7 mouse cellular contexts compared by ENCODE assay signal in genomic region chr3:96261623-96262022, GRCm38 (mm10). TPM values are rescaled to one million over a fixed set of nuclear protein-coding genes. Genes with fewer than 3 reads are reported as not detected.
DNase-seq lines count a peak whose midpoint lies in the region; ATAC-seq and TF ChIP-seq lines count a peak whose summit lies in the region.

No protein-coding gene starts in this region.

- ATAC-seq in neural tube, embryonic 11.5 days (ENCODE audit: insufficient read depth, low FRiP score, low TSS enrichment): no peak
- no peak for ATAC-seq in embryonic facial prominence, embryonic 15.5 days (ENCODE audit: insufficient number of reproducible peaks, low FRiP score, low TSS enrichment, low read depth)
- no peak for ATAC-seq in limb, embryonic 15.5 days (ENCODE audit: insufficient number of reproducible peaks, low FRiP score, low TSS enrichment, low read depth)
- no peak for ATAC-seq in stomach, postnatal 0 days (ENCODE audit: low FRiP score, low TSS enrichment)

- TF ChIP-seq EP300 in stomach, postnatal 0 days (optimal IDR thresholded peaks at IDR 0.05): no peak

- peak; percentile 34 for TF ChIP-seq CTCF in stomach, postnatal 0 days (IDR thresholded peaks at IDR 0.05; ENCODE audit: low read depth)

- H3K4me1 ChIP-seq in neural tube, embryonic 11.5 days (ENCODE audit: control insufficient read depth, insufficient read depth, low read length): peaks cover 13% of the 10 kb centered on the region; the same call in 1 of the 2 replicates
- peaks cover 21% of the 10 kb centered on the region for H3K4me1 ChIP-seq in embryonic facial prominence, embryonic 15.5 days
- peaks cover 23% of the 10 kb centered on the region for H3K4me1 ChIP-seq in limb, embryonic 15.5 days
- 0 out of 2 replicates have a peak, but pooled peaks cover 2% of the 10 kb centered on the region for H3K4me1 ChIP-seq in stomach, postnatal 0 days (replicated peaks; ENCODE audit: control insufficient read depth, insufficient read depth)

- H3K4me2 ChIP-seq in neural tube, embryonic 11.5 days (ENCODE audit: low read depth): peak overlapping the region; percentile 83
- H3K4me2 ChIP-seq in embryonic facial prominence, embryonic 15.5 days (replicated peaks): peak overlapping the region; percentile 65
- H3K4me2 ChIP-seq in limb, embryonic 15.5 days: peak overlapping the region; percentile 69
- peak overlapping the region; percentile 65 for H3K4me2 ChIP-seq in stomach, postnatal 0 days (replicated peaks; ENCODE audit: low read depth)

- no peak for DNase-seq in neural tube, embryonic 11.5 days (ENCODE audit: low spot score)
- DNase-seq in neural tube, embryonic 10.5 days (ENCODE audit: extremely low spot score, low spot score): no peak
- no peak for DNase-seq in stomach, postnatal 0 days (ENCODE audit: low spot score)
- DNase-seq in right cerebral cortex, postnatal 4 days: no peak
- no peak for DNase-seq in gastrocnemius, postnatal 10 days

- peak overlapping the region; percentile 82 for H3K9ac ChIP-seq in neural tube, embryonic 11.5 days (ENCODE audit: low read length)
- H3K9ac ChIP-seq in embryonic facial prominence, embryonic 15.5 days: peak overlapping the region; percentile 74
- 0 out of 2 replicates have a peak overlapping the region, but pooled peaks have one; percentile 73 for H3K9ac ChIP-seq in limb, embryonic 15.5 days
- H3K9ac ChIP-seq in stomach, postnatal 0 days (ENCODE audit: low read length): peak overlapping the region; percentile 83

- H3K27ac ChIP-seq in neural tube, embryonic 11.5 days (ENCODE audit: low read depth, low read length): peak overlapping the region; percentile 98
- peak overlapping the region; percentile 99 for H3K27ac ChIP-seq in embryonic facial prominence, embryonic 15.5 days (replicated peaks)
- H3K27ac ChIP-seq in limb, embryonic 15.5 days: peak overlapping the region; percentile 98
- peak overlapping the region; percentile 98 for H3K27ac ChIP-seq in stomach, postnatal 0 days (replicated peaks)

- no peaks in the 10 kb centered on the region for H3K9me3 ChIP-seq in neural tube, embryonic 11.5 days (ENCODE audit: control insufficient read depth, low read length)
- H3K9me3 ChIP-seq in embryonic facial prominence, embryonic 15.5 days (replicated peaks): no peaks in the 10 kb centered on the region
- no peaks in the 10 kb centered on the region for H3K9me3 ChIP-seq in limb, embryonic 15.5 days
- no peaks in the 10 kb centered on the region for H3K9me3 ChIP-seq in stomach, postnatal 0 days (ENCODE audit: control insufficient read depth, low read length)

- no peaks in the 10 kb centered on the region for H3K27me3 ChIP-seq in neural tube, embryonic 11.5 days (ENCODE audit: control insufficient read depth, insufficient read depth, low read length)
- no peaks in the 10 kb centered on the region for H3K27me3 ChIP-seq in embryonic facial prominence, embryonic 15.5 days
- H3K27me3 ChIP-seq in limb, embryonic 15.5 days: no peaks in the 10 kb centered on the region
- H3K27me3 ChIP-seq in stomach, postnatal 0 days (ENCODE audit: control insufficient read depth, insufficient read depth, low read length): no peaks in the 10 kb centered on the region

- H3K36me3 ChIP-seq in neural tube, embryonic 11.5 days (ENCODE audit: control insufficient read depth, insufficient read depth, low read length): no peaks in the 10 kb centered on the region
- H3K36me3 ChIP-seq in embryonic facial prominence, embryonic 15.5 days: no peaks in the 10 kb centered on the region
- H3K36me3 ChIP-seq in limb, embryonic 15.5 days: no peaks in the 10 kb centered on the region
- H3K36me3 ChIP-seq in stomach, postnatal 0 days (ENCODE audit: control insufficient read depth, insufficient read depth, low read length): no peaks in the 10 kb centered on the region

- 60% methylated on average over 3 of the region's 3 CpGs for WGBS in neural tube, embryonic 11.5 days
- WGBS in embryonic facial prominence, embryonic 15.5 days: 47% methylated on average over 3 of the region's 3 CpGs
- WGBS in limb, embryonic 15.5 days: 53% methylated on average over 3 of the region's 3 CpGs
- 43% methylated on average over 3 of the region's 3 CpGs for WGBS in stomach, postnatal 0 days

- H3K4me3 ChIP-seq in neural tube, embryonic 11.5 days (ENCODE audit: low read depth, low read length): no peak overlapping the region; the same call in 1 of the 2 replicates
- H3K4me3 ChIP-seq in embryonic facial prominence, embryonic 15.5 days (replicated peaks): peak overlapping the region; percentile 68
- H3K4me3 ChIP-seq in limb, embryonic 15.5 days: peak overlapping the region; percentile 59
- peak overlapping the region; percentile 65 for H3K4me3 ChIP-seq in stomach, postnatal 0 days (ENCODE audit: low read depth, low read length)

RNA-seq across cellular contexts. Expression of gene Hist2h4, which starts 1.5 kb away (rescaled TPM):
- polyA plus RNA-seq in neural tube, embryonic 11.5 days (2014; fragmentation: Nextera tagmentation; extraction: Ambion mirVana): 5.8 and 5.9 TPM in 2 replicates
- 8.7 and 11.5 TPM in 2 replicates for polyA plus RNA-seq in embryonic facial prominence, embryonic 15.5 days (2015; fragmentation: Nextera tagmentation; extraction: Ambion mirVana)
- polyA plus RNA-seq in limb, embryonic 15.5 days (2015; fragmentation: Nextera tagmentation; extraction: Ambion mirVana): 3.9 and 11.4 TPM in 2 replicates
- 5.4 and 9.8 TPM in 2 replicates for polyA plus RNA-seq in stomach, postnatal 0 days (2015; fragmentation: Nextera tagmentation; extraction: Ambion mirVana)
- total RNA-seq in gastrocnemius, postnatal 10 days (2021): 10 to 100 TPM; 40.0 to 46.5 TPM

RNA-seq across cellular contexts. Expression of gene Hist2h3b, which starts 6.8 kb away (rescaled TPM):
- 55.7 and 56.1 TPM in 2 replicates for polyA plus RNA-seq in neural tube, embryonic 11.5 days (2014; fragmentation: Nextera tagmentation; extraction: Ambion mirVana)
- polyA plus RNA-seq in embryonic facial prominence, embryonic 15.5 days (2015; fragmentation: Nextera tagmentation; extraction: Ambion mirVana): 36.0 and 51.5 TPM in 2 replicates
- 37.0 and 53.8 TPM in 2 replicates for polyA plus RNA-seq in limb, embryonic 15.5 days (2015; fragmentation: Nextera tagmentation; extraction: Ambion mirVana)
- 16.4 and 34.4 TPM in 2 replicates for polyA plus RNA-seq in stomach, postnatal 0 days (2015; fragmentation: Nextera tagmentation; extraction: Ambion mirVana)
- 100 to 1,000 TPM; 371 to 396 TPM for total RNA-seq in gastrocnemius, postnatal 10 days (2021)

RNA-seq across cellular contexts. Expression of gene Hist2h2bb, which starts 7.9 kb away (rescaled TPM):
- 17.3 and 22.2 TPM in 2 replicates for polyA plus RNA-seq in neural tube, embryonic 11.5 days (2014; fragmentation: Nextera tagmentation; extraction: Ambion mirVana)
- 7.0 and 8.6 TPM in 2 replicates for polyA plus RNA-seq in embryonic facial prominence, embryonic 15.5 days (2015; fragmentation: Nextera tagmentation; extraction: Ambion mirVana)
- polyA plus RNA-seq in limb, embryonic 15.5 days (2015; fragmentation: Nextera tagmentation; extraction: Ambion mirVana): 5.2 and 10.7 TPM in 2 replicates
- polyA plus RNA-seq in stomach, postnatal 0 days (2015; fragmentation: Nextera tagmentation; extraction: Ambion mirVana): 3.8 and 5.5 TPM in 2 replicates
- total RNA-seq in gastrocnemius, postnatal 10 days (2021): 100 to 1,000 TPM; 371 to 420 TPM

RNA-seq across cellular contexts. Expression of gene Hist2h3c1, which starts 15.1 kb away (rescaled TPM):
- 0.42 TPM in 1 of 2 replicates, not detected in the other for polyA plus RNA-seq in neural tube, embryonic 11.5 days (2014; fragmentation: Nextera tagmentation; extraction: Ambion mirVana)
- 1.6 TPM in 1 of 2 replicates, not detected in the other for polyA plus RNA-seq in embryonic facial prominence, embryonic 15.5 days (2015; fragmentation: Nextera tagmentation; extraction: Ambion mirVana)
- 0.13 and 0.60 TPM in 2 replicates for polyA plus RNA-seq in limb, embryonic 15.5 days (2015; fragmentation: Nextera tagmentation; extraction: Ambion mirVana)
- polyA plus RNA-seq in stomach, postnatal 0 days (2015; fragmentation: Nextera tagmentation; extraction: Ambion mirVana): 0.44 and 1.2 TPM in 2 replicates
- total RNA-seq in gastrocnemius, postnatal 10 days (2021): 1 to 10 TPM in 1 of 2 experiments, under 1 TPM in 1; 0.43 to 1.8 TPM

RNA-seq across cellular contexts. Expression of gene Hist2h2aa1, which starts 16.3 kb away (rescaled TPM):
- 11.4 and 24.5 TPM in 2 replicates for polyA plus RNA-seq in neural tube, embryonic 11.5 days (2014; fragmentation: Nextera tagmentation; extraction: Ambion mirVana)
- 25.9 and 30.4 TPM in 2 replicates for polyA plus RNA-seq in embryonic facial prominence, embryonic 15.5 days (2015; fragmentation: Nextera tagmentation; extraction: Ambion mirVana)
- 21.8 and 24.8 TPM in 2 replicates for polyA plus RNA-seq in limb, embryonic 15.5 days (2015; fragmentation: Nextera tagmentation; extraction: Ambion mirVana)
- 81.4 and 98.7 TPM in 2 replicates for polyA plus RNA-seq in stomach, postnatal 0 days (2015; fragmentation: Nextera tagmentation; extraction: Ambion mirVana)
- total RNA-seq in gastrocnemius, postnatal 10 days (2021): 10 to 100 TPM; 10.2 to 16.2 TPM
